Mouse (Mus musculus): ENCODE data around the gene Ppil2.

Gene Ppil2

GRCm38 (mm10) chr16:17096938-17097337, 14.1 kb downstream of the Ppil2 start:
- no peak for DNase-seq (ENCODE audit: low spot score)

GRCm38 (mm10) chr16:17088346-17088745, 22.7 kb downstream of the Ppil2 start:
- DNase-seq (ENCODE audit: low spot score): no peak

DNA sequence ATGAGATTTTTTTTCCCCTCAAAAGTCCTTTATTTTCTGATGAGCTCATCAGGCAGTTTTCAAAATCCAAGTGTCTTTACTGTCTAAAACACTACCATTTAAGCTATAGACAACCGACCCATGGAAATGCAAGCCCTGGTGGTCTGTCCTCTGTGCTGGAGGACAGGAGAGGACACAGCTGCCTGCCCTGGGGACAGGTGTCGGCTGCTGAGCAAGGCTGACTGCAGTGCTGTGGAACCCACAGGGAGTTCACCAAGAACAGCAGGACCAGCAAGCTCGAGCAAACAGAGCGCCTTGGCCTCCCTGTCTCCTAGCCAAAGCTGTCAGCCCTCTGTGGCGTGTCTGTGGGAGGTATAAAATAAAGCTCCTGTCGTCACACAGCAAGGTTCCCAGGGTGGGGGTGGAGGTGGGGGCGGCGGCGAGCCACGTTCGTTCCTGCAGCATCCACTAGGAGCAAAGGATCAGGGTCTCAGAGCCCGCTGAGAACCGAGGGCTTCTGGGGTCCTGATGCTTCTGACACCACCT, 24.3 kb downstream of the Ppil2 start:
- no peak for DNase-seq (ENCODE audit: low spot score)

DNA sequence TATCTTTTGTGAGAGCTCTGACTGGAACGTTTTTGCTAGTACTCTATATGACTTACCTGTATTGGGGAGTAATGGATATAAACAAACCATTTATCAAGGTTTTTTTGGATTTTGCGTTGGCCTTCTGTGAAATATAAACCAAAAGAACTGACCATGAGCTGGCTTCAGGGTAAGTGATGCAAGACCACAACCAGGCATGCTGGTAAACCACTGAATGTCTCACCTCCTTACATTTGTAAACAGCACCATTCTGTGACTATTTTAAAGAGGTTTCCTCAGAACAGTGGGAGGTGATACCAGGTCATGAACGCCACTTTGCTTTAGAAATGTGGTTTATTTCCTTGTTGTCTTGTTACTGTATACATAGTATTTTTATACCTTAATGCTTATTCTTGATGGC, 24.8 kb downstream of the Ppil2 start:
- no peak for DNase-seq (ENCODE audit: low spot score)

DNA sequence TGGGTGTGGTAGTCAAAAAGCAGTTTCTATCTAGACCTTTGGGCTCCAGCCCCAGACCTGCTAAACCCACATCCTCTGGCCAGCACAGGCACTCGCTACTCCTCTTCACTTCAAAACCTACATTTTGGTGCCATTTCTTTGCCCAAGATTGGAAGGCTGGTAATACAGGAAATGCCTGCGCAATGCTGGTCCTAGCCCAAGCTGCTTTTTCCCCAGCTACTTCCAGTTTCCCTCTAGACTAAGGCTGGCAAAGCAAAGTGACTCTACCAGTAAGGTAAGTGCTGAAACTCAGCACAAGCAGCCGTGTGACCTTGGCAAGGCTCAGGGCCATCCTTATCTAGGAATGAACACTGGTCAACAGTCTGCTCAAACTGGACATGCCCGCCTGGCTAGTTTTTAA, 25.4 kb downstream of the Ppil2 start:
- DNase-seq (ENCODE audit: low spot score): no peak

- DNase-seq (ENCODE audit: low spot score): no peak
Observed at GRCm38 (mm10) chr16:17082121-17082792, 28.8 kb downstream of the Ppil2 start.

- DNase-seq (ENCODE audit: low spot score): no peak
Observed at GRCm38 (mm10) chr16:17078101-17078500, 33.0 kb downstream of the Ppil2 start.

DNA sequence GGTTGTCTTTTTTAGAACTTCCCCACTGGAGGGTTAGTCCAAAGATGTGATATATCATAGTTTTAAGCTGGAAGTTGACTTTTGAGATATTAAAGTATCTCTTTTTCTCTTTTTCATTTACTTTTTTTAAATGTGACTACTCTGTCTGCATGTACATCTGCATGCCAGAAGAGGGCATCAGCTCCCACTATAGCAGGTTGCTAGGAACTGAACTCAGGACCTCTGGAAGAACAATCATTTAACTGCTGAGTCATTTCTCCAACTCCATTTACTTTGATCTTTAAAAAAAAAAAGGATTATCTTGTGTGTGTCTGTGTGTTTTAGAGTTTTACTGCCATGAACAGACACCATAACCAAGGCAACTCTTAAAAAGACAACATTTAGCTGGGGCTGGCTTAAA, 34.2 kb downstream of the Ppil2 start:
- DNase-seq (ENCODE audit: low spot score): no peak

DNA sequence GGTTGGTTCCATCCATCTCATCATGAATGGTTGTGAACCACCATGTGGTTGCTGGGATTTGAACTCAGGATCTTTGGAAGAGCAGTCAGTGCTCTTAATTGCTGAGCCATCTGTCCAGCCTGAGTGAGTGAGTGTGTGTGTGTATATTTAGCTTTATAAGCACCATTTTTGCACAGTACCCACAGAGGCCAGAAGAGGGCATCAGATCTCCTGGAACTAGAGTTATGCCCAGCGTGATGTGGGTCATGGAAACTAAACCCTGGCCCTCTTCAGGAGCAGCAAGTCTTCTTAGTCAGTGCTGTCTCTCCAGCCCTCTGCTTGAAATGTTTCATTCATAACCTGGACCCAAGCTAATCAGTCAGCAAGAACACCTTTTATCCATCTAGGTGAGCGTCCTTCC, 34.8 kb downstream of the Ppil2 start:
- no peak for DNase-seq (ENCODE audit: low spot score)

- DNase-seq (ENCODE audit: low spot score): no peak
Observed at GRCm38 (mm10) chr16:17073000-17073399, 38.1 kb downstream of the Ppil2 start.

DNA sequence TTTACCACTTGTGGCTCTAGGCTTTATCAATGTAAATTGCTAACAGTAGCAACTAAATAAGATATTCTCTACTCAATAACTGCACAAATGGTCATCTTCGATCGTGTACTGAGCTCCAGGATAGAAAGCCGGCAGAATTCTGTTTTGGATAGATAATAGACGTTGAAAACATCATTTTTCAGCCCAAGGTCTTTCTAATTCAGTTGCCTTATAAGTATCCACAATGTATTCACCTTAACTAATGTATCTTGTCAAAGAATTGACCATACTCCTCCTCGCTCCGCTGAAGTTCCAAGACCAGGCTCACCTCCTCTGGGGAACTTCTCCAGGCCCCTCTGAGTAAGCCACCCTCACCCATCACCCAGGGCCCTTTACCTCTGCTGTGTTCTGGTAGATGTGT, 40.3 kb downstream of the Ppil2 start:
- no peak for DNase-seq (ENCODE audit: low spot score)

DNA sequence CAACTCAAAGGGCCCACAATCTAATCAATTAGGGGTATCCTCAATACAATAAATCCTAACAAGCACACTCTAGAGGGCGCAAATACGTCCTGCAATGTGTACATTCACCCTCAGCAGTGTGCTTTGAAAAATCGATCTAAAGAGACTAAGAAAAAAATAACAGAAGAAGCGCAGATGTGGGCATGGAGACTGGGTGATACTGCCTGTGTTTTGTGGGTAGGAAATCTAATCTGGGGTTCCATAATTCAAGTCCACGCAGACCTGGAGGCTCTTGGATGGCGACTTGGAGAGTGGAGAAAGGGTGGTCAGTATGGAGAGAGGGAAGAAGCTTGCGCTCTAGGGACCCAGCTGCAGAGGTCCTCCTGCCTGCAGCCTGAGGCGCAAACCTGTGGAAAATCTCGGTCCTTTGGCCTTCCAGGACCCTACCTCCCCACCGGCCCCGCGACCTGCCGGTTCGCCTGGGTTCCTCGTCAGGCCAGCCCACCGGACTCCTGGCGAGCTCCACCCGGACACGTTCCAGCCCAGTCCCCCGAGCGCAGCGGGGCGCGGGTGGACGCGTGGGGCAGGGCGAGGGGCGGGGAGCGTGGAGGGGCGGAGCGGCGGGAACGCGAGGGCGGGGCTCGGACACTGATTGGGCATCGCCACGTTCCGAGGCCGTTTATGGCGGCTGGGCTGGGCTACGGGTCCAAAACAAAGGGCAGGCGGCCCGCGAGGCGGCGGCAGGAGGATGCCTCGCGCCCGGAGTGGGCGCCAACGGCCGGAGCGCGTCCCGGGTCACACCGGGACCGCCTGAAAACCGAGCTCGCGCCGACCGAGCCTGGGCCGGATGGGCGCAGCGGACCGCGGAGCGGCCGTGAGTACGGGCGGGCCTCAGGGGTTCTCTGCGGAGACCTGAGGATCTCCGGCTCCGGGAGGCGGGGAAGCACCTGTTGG, 41.3 kb downstream of the Ppil2 start, which contains the start of gene Ypel1:
Gene Ypel1, plus strand, starts transcription at position 186 of the 933 bp plus-strand sequence.
- DNase-seq (ENCODE audit: low spot score): peak; percentile 76

DNA sequence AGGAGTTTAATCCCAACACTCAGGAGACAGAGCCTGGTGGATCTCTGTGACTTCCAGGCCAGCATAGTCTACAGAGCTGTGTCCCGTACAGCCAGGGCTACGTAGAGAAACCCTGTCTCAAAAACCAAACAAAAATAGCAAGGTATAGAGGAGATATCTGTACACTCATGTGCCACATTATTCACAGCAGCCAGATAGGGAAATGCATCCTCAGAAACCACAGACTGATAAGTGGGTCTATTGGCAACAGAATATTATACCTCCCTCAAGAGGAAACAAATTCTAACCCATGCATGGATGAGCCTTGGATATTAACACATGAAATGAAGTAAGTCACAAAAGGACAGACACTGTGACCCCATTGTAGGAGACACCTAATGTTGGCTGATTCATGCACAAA, 43.5 kb downstream of the Ppil2 start:
- DNase-seq (ENCODE audit: low spot score): no peak

DNA sequence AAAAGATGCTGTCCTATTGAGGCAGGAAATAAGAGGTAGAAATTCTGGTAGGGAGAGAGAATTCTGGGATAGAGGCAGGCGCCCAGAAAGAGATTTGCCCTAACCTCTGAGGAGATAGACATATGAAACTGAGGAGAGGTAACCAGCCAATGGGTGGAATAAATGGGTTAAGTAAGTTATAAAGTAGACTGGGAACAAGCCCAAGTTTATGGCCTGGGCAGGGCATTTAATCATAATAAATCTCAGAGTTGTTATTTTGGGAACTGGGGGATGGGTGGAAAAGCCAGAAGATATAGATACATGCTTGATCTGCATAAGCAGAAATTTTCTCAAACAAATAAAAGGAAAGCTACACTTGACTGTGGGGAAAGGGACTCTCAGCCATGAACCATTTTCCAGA, 48.7 kb downstream of the Ppil2 start:
- DNase-seq (ENCODE audit: low spot score): no peak

DNA sequence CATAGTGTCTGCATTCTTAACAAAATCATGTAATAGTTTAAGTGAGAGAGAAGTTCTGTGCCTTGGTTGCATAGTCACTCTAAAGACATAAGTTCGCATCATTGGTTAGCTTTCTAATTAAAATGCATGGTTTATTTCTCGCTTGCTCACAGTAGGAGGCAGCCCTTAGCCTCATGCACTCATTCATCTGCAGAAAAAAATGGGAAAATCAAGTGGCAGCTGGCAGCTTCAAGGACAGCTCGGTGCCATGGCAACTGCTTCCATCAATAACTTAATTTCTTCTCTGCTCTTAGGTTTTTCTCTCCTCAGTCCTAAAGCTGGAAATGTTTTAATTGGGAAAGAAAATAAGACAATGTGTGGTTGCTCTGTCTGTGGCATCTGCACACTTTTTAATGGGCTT, 55.5 kb downstream of the Ppil2 start:
- no peak for DNase-seq (ENCODE audit: low spot score)

DNA sequence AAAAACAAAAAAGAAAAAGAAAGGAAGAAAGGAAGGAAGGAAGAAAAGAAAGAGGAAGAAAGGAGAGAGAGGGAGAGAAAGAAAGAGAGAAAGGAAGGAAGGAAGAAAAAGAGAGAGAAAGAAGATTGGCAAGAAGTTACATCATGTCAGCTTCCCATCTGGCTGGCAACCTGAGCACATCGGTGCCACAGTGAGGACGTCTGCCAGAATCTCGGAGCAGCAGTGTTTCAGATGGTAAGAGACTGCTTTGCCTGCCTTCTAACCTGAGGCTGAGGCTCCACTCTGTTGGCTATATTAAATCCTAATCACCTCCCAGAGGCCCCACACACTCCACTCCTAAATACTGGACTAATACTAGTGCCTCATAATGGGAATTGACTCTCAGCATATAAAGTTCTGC, 57.2 kb downstream of the Ppil2 start:
- no peak for DNase-seq (ENCODE audit: low spot score)

GRCm38 (mm10) chr16:17052087-17052486, 59.0 kb downstream of the Ppil2 start:
- DNase-seq (ENCODE audit: low spot score): no peak

GRCm38 (mm10) chr16:17049886-17050285, 61.2 kb downstream of the Ppil2 start:
- DNase-seq (ENCODE audit: low spot score): no peak

GRCm38 (mm10) chr16:17045287-17045686, 65.8 kb downstream of the Ppil2 start:
- DNase-seq (ENCODE audit: low spot score): no peak

GRCm38 (mm10) chr16:17044320-17044719, 66.7 kb downstream of the Ppil2 start:
- DNase-seq (ENCODE audit: low spot score): no peak

- no peak for DNase-seq (ENCODE audit: low spot score)
Observed at GRCm38 (mm10) chr16:17041417-17041816, 69.6 kb downstream of the Ppil2 start.

DNA sequence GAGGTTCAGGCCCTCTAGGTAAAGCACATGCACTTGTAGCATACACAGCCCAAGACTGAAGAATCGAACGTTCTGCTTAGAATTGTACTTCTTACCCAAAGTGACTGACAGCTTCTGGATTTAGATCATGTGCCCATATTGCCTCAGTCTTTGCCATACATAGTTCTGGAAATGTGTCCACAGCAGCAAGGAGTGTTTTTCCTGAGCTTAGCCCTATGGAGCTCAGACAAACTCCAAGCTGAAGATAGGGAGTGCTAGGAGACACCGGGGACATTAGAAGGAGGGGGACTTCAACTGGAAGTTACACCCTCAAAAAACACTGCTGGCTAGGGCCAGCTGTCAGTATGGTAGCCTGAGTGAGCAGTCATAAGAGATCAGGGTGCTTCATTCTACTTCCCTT, 70.3 kb downstream of the Ppil2 start:
- DNase-seq (ENCODE audit: low spot score): no peak

Measured in ovary, postnatal 14 days (tissue).